Mouse (Mus musculus) thymus, postnatal 10 days (tissue): ENCODE data around the gene Mdn1.

ENCODE experiments used
- DNase-seq, 2 experiments: peaks; one replicate each; pipeline ENCODE4 v3.0.0; 2021; ENCODE audit warnings: low spot score in 2 of 2

The Mdn1 gene

DNA sequence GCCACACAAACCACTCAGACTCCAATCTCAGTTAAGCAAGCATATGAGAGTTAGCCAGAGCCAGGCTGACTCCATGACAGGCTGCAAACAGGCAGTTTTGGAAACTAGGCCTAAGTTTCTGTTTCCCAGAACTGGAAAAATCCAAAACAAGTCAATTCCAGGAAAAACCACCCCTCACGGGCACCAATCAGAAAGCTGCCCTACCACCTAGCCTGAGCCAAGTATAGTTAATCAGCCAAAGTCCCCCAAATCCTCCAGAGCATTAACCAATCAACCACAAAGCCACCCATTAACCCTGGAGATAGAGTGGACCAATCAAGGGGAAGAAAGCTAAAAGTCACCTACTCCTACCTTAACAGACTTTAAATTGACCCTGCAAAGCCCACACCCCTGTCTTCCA is 130.2 kb downstream of the Mdn1 start:
- DNase-seq = no peak

DNA sequence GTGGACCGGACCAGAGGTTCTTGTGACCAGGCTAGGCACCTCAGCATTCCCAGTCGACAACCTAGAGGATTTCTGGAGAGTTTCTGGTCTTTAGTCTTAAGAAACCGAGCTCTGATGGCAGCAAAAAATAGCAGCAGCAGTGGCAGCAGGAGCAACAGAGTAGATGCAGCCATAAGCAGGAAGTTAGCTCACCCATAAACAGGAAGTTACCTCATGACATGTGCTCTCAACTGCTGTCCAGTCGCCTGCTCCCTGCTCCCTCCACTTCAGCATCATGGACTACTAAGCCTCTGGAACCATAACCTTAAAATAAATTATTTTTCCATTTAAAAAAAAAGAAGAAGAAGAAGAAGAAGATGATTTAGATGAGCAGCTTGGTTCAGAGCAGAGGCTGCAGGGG is 132.1 kb downstream of the Mdn1 start:
- no peak for DNase-seq

DNA sequence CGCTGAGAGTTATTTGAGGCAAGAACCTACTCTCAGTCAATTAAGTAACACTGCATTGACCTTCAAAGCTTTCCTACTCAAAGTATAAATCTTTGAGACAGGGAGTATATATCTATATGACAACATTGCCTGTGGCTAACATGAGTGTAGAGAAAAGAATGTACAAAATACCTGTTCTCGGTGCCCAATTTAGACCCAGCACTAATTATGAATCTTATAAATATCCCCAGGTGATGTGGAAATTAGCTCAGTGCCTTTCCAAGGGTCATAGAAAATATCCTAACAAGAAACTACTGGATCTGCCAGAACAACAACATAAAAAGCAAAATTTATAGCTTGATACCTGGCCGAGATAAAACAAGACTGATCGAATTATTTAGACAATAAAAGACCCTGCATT is 142.1 kb downstream of the Mdn1 start:
- no peak for DNase-seq

DNA sequence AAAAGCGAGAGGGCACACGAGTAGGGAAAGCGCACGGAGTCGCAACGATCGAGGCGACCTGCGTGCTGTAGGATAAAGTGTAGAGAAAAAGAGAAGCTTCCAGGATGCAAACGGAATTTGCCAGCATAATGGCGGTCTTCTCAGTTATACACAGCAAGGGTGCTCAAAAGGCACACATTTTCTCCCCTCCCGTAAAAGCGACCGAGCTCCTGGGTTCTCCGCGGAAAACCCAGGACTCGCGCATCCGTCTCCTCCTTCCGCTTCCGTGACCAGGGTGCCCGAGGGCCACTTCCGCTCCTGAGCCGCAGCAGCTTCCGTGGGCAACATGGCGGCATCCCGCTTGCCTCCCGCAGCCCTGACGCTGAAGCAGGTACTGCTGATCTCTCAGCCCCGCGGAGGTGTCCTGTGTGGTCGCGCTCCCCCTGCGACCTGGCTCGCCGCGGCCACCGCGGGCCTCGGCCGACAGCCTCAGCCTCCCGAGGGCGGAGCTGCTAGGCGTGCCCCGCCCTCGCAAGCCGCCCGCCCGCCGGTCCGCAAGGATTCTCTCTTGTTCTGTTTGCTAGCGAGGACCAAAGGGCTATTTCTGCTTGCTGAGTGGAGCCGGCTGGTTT is 143.2 kb downstream of the Mdn1 start, which contains the start of gene Lyrm2:
Gene Lyrm2 (plus strand): TSS at position 288 of the 611 bp plus-strand sequence.
- peak; percentile 72 to 80 for DNase-seq

DNA sequence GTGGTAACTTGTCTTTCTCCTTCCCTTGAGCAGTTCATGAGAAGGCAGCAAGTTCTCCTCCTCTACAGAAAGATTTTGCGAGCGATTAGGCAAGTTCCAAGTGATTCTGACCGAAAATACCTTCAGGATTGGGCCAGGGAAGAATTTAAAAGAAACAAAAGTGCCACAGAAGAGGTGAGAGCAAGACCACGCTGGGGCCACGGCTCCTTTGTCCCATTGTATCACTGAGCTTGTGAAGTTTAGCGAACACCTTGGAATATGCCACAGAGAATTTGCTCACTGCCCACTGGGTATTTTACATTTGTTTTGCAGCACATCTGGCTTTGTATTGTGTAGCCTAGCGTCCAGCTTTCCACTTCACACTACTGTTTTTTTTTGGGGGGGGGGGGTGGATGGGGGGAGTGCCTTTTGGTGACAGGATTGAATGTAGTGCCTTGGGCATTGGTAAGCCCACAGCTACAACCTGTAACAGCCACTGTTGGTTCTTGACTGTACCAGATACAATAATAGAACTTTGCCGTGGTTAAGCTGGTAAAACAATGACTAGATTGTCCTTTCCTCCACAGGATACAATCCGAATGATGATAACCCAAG is 143.8 kb downstream of the Mdn1 start:
- no peak for DNase-seq

DNA sequence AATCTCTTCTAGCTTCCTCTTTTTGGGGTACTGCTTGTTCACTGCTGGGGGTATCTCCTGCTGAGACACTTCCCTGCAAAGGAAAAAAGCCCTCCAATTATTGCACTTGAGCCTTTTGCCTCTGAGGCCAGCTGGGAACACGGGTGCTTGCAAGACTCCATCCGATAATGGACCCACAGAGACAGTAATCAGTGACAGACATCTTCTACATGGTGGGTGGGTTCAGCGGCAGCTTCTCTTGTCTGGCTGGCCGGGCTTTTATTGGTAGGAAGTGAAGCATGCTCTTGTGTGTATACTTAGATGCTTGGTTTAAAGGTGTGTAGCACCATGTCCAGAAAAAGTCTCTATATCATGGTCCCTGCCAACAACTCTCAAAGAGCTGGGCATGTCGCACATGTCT is 160.6 kb downstream of the Mdn1 start:
- no peak for DNase-seq

DNA sequence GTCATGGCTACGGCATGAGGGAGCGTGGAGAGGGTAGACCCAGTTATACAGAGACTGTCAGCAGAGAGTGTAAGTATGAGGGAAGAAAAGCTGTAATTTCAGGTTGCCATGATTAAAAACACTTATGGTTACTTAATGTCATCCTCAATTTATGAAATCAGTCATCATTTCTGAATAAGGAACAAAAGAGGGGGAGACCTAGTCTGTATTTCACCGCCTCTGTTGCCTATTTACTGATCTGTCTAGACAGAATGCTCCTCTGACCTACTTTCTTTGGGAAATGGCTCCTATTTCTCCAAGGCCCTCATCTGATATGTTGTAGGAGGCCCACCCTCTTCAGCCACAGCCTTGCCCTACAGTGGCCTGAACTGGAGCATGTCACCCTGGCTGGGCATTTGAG is 163.8 kb downstream of the Mdn1 start:
- DNase-seq = no peak

DNA sequence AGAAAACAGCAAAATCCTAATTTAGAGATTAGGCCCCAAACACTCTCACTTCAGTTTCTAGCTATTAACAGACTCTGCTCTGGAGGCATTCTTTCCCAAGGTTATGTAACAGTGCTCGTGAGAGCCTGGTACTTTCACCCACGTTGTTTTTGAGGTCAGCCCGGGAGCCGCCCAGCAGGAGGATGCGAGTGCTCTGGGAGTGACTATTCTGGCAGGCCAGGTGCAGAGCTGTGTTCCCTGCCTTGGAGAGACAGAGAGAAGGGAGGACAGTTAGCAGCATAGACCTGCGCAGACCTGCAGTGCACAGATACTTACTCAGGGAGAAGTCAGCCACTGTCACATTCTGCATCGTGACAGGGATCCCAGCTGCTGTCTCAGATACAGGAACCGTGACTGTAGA is 167.3 kb downstream of the Mdn1 start:
- DNase-seq = no peak
